8 mouse cellular contexts compared by ENCODE assay signal in genomic region chr6:8778296-8778649, GRCm38 (mm10). TPM values are rescaled to one million over a fixed set of nuclear protein-coding genes. Genes with fewer than 3 reads are reported as not detected.
DNase-seq lines count a peak whose midpoint lies in the region; ATAC-seq and TF ChIP-seq lines count a peak whose summit lies in the region.

Gene Ica1, minus strand, starts transcription at chr6:8778488.

- H3K27ac ChIP-seq in spleen, adult 2 months (ENCODE audit: insufficient read depth, low read length), result peak within 1 kb of the TSS; percentile 5; the same call in 1 of the 2 replicates
- H3K27ac ChIP-seq in heart, embryonic 13.5 days (replicated peaks), result peak within 1 kb of the TSS; percentile 45
- 0 out of 2 replicates have a peak within 1 kb of the TSS, but pooled peaks have one; percentile 35 for H3K27ac ChIP-seq in midbrain, embryonic 12.5 days (replicated peaks)

- no peak for TF ChIP-seq POLR2A in spleen, adult 2 months (IDR thresholded peaks at IDR 0.05; ENCODE audit: low read depth, low read length)

- peaks cover 8% of the 10 kb centered on the region for H3K27me3 ChIP-seq in spleen, adult 2 months (ENCODE audit: control insufficient read depth, insufficient read depth, low read length)
- H3K27me3 ChIP-seq in heart, embryonic 13.5 days (replicated peaks), result no peaks in the 10 kb centered on the region
- peaks cover 8% of the 10 kb centered on the region; the same call in 1 of the 2 replicates for H3K27me3 ChIP-seq in midbrain, embryonic 12.5 days

- 4% methylated on average over 15 of the region's 16 CpGs for WGBS in spleen, adult 2 months
- 2% methylated on average over 13 of the region's 16 CpGs for WGBS in heart, embryonic 13.5 days
- WGBS in midbrain, embryonic 12.5 days, result 1% methylated on average over 14 of the region's 16 CpGs

- peak within 1 kb of the TSS; percentile 88 for H3K9ac ChIP-seq in heart, embryonic 13.5 days
- peak within 1 kb of the TSS; percentile 77 for H3K9ac ChIP-seq in midbrain, embryonic 12.5 days (replicated peaks)

- H3K4me2 ChIP-seq in heart, embryonic 13.5 days, result peak within 1 kb of the TSS; percentile 85
- peak within 1 kb of the TSS; percentile 78 for H3K4me2 ChIP-seq in midbrain, embryonic 12.5 days (replicated peaks)

- no peaks in the 10 kb centered on the region for H3K9me3 ChIP-seq in heart, embryonic 13.5 days
- no peaks in the 10 kb centered on the region for H3K9me3 ChIP-seq in midbrain, embryonic 12.5 days

- TF ChIP-seq CTCF in spleen, adult 2 months (IDR thresholded peaks at IDR 0.05; ENCODE audit: extremely low read depth, insufficient read depth, insufficient read length, insufficient replicate concordance), result no peak

- no peaks in the 10 kb centered on the region for H3K36me3 ChIP-seq in spleen, adult 2 months (ENCODE audit: control insufficient read depth, insufficient read depth, low read length)
- no peaks in the 10 kb centered on the region for H3K36me3 ChIP-seq in heart, embryonic 13.5 days
- no peaks in the 10 kb centered on the region for H3K36me3 ChIP-seq in midbrain, embryonic 12.5 days

- ATAC-seq in heart, embryonic 13.5 days (ENCODE audit: extremely low read depth, insufficient number of reproducible peaks, low FRiP score, low TSS enrichment), result no peak
- ATAC-seq in midbrain, embryonic 12.5 days (ENCODE audit: low FRiP score, low read depth), result no peak

- DNase-seq in cerebellum, adult 11-12 months, result peak; percentile 73
- DNase-seq in cerebellum, adult 11 months, result no peak
- DNase-seq in spleen, adult 2 months (ENCODE audit: low read depth in 1 of 2, low spot score in 2 of 2), result no peak
- no peak for DNase-seq in spleen, adult 12 weeks (ENCODE audit: low spot score)
- DNase-seq in left cerebral cortex, postnatal 14 days (ENCODE audit: low spot score in 2 of 2), result no peak
- DNase-seq in ovary, postnatal 10 days (ENCODE audit: low spot score), result no peak

- peak within 1 kb of the TSS; percentile 49 for H3K4me3 ChIP-seq in spleen, adult 2 months (ENCODE audit: extremely low read depth, insufficient read depth, insufficient read length)
- H3K4me3 ChIP-seq in heart, embryonic 13.5 days, result peak within 1 kb of the TSS; percentile 82
- H3K4me3 ChIP-seq in midbrain, embryonic 12.5 days, result peak within 1 kb of the TSS; percentile 81

- intact Hi-C loops in left cerebral cortex, postnatal 14 days (cut with DNase I), result no loop called here

- H3K4me1 ChIP-seq in spleen, adult 2 months (ENCODE audit: control insufficient read depth, insufficient read depth, insufficient read length), result peaks cover 5% of the 10 kb centered on the region; the same call in 1 of the 2 replicates
- peaks cover 7% of the 10 kb centered on the region for H3K4me1 ChIP-seq in heart, embryonic 13.5 days
- H3K4me1 ChIP-seq in midbrain, embryonic 12.5 days, result peaks cover 7% of the 10 kb centered on the region

RNA-seq across cellular contexts. Expression of gene Ica1, which starts in this region (rescaled TPM):
- polyA plus RNA-seq in spleen, adult 2 months (2012; rRNA removed), result 0.95 and 1.3 TPM in 2 replicates
- polyA plus RNA-seq in heart, embryonic 13.5 days (2015; fragmentation: Nextera tagmentation; extraction: Ambion mirVana), result 24.3 and 28.1 TPM in 2 replicates
- total RNA-seq in left cerebral cortex, postnatal 14 days (2021), result 10 to 100 TPM; 63.2 to 70.0 TPM
- 18.4 and 20.1 TPM in 2 replicates for polyA plus RNA-seq in midbrain, embryonic 12.5 days (2016; fragmentation: Nextera tagmentation; extraction: Ambion mirVana)
